In the genomic region with DNA sequence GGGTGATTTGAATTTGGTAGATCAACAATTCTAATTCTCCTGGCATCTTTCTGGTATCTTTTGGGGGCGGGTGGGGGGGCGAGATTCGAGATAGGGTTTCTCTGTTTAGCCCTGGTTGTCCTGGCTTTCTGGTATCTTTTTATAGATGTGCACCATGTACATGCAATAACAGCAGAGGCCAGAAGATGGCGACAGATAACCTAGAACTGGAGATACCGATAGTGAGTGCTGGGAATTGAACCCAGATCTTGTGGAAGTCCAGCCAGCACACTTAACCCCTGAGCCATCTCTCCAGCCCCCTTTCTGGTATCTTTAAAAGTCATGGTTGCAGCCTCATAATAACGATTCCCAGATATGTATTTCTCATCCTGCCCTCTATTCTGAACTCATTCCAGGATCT, we compare ENCODE assay signal across 9 mouse cellular contexts. TPM values are rescaled to one million over a fixed set of nuclear protein-coding genes. Genes with fewer than 3 reads are reported as not detected.
DNase-seq lines count a peak whose midpoint lies in the region.
"Had no signal": no experiment of that assay in that cellular context is flagged by ENCODE, and none has a peak within 500 bp of the region (broad histone marks: within the 10 kb centered on the region; RNA-seq: fewer than 3 reads in every experiment).

No protein-coding gene starts in this region.

- H3K27ac ChIP-seq in heart, embryonic 10.5 days = no peak overlapping the region

- no peaks in the 10 kb centered on the region for H3K36me3 ChIP-seq in heart, embryonic 10.5 days

- no peak overlapping the region for H3K4me3 ChIP-seq in heart, embryonic 10.5 days

- H3K27me3 ChIP-seq in heart, embryonic 10.5 days (ENCODE audit: insufficient read depth, poor library complexity, severe bottlenecking) = peaks cover 5% of the 10 kb centered on the region

- H3K4me1 ChIP-seq in heart, embryonic 10.5 days = no peaks in the 10 kb centered on the region

- H3K9me3 ChIP-seq in heart, embryonic 10.5 days = no peaks in the 10 kb centered on the region

- 29% methylated on average over 6 of the region's 6 CpGs for WGBS in heart, embryonic 10.5 days

- DNase-seq in heart, adult 18-20 months = peak; percentile 51 to 83
- no peak for DNase-seq in heart, embryonic 10.5 days (ENCODE audit: low spot score)
- DNase-seq in urinary bladder, postnatal 14 days (ENCODE audit: low spot score) = peak; percentile 22
- DNase-seq in urinary bladder, adult 2 months (ENCODE audit: low spot score) = no peak
- peak; percentile 58 for DNase-seq in embryo, embryonic 10.5 days (ENCODE audit: low spot score)
- DNase-seq in kidney, postnatal 4 days = peak; percentile 49 to 50
- peak; percentile 52 for DNase-seq in retina, embryonic 14.5 days (ENCODE audit: low spot score)
- DNase-seq in cerebellum, adult 8-10 months = no peak

RNA-seq across cellular contexts. Expression of a gene that starts 18.0 kb away (rescaled TPM):
- total RNA-seq in heart, adult 18-20 months (2021) = under 1 TPM in 1 of 2 experiments, not detected in 1; 0.31 TPM
- polyA plus RNA-seq in heart, embryonic 10.5 days (2016; fragmentation: Nextera tagmentation; extraction: Ambion mirVana) = 0.14 and 0.26 TPM in 2 replicates
- 0.50 and 0.62 TPM in 2 replicates for polyA plus RNA-seq in urinary bladder, adult 2 months (2012; rRNA removed)
- total RNA-seq: left cerebral cortex, postnatal 10 days had no signal

RNA-seq across cellular contexts. Expression of a gene that starts 18.0 kb away (rescaled TPM):
- 10 to 100 TPM; 12.8 to 14.1 TPM for total RNA-seq in heart, adult 18-20 months (2021)
- 29.6 and 37.3 TPM in 2 replicates for polyA plus RNA-seq in heart, embryonic 10.5 days (2016; fragmentation: Nextera tagmentation; extraction: Ambion mirVana)
- 17.6 and 19.3 TPM in 2 replicates for polyA plus RNA-seq in urinary bladder, adult 2 months (2012; rRNA removed)

RNA-seq across cellular contexts. Expression of a gene that starts 34.8 kb away (rescaled TPM):
- total RNA-seq in heart, adult 18-20 months (2021) = 10 to 100 TPM; 12.7 to 14.7 TPM
- polyA plus RNA-seq in heart, embryonic 10.5 days (2016; fragmentation: Nextera tagmentation; extraction: Ambion mirVana) = 31.8 and 32.4 TPM in 2 replicates
- 16.6 and 17.6 TPM in 2 replicates for polyA plus RNA-seq in urinary bladder, adult 2 months (2012; rRNA removed)

Comparison
In these comparisons a context has a peak if more than half of its experiments do, and no peak if none do; other contexts are left out.
1. DNase-seq: peak in heart, adult 18-20 months (2 of 2), urinary bladder, postnatal 14 days (single experiment), embryo, embryonic 10.5 days (single experiment), kidney, postnatal 4 days (2 of 2) and retina, embryonic 14.5 days (single experiment); none in heart, embryonic 10.5 days (single experiment), urinary bladder, adult 2 months (single experiment) and cerebellum, adult 8-10 months (single experiment).